Mouse (Mus musculus): ENCODE data around the gene Stxbp1. TPM values are rescaled to one million over a fixed set of nuclear protein-coding genes. Genes with fewer than 3 reads are reported as not detected.

Stxbp1 gene
- polyA plus RNA-seq, 1 experiment from 2014 or later, result 165 TPM

DNA sequence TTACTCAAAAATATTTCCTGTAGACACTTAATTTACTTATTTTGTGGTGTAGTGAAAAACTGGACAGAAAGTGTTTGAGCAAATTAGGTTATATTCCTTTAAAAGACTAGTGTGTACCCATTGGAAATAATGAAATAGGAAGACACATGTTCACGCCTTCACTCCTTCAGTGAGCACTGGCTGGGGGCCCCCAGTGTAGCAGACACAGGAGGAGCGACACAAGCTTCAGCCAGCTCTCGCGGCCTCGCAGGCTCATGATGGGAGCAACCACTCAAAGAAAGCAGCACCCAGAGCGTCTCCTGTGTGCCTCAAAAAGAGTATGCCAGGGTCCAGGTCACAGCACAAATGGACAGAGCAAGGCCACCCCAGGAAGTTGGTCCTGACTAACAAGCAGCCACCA is 21.2 kb downstream of the Stxbp1 start:
- H3K4me3 ChIP-seq (replicated peaks), result no peak overlapping the region
- H3K9ac ChIP-seq (replicated peaks), result no peak overlapping the region
- H3K27me3 ChIP-seq, result no peaks in the 10 kb centered on the region
- 88% methylated on average over 6 of the region's 6 CpGs for whole genome bisulfite sequencing
- no peak for ATAC-seq
- no peak overlapping the region for H3K4me2 ChIP-seq (replicated peaks)
- H3K9me3 ChIP-seq, result no peaks in the 10 kb centered on the region
- peaks cover 29% of the 10 kb centered on the region for H3K4me1 ChIP-seq (replicated peaks)
- H3K27ac ChIP-seq, result no peak overlapping the region
- peaks cover 13% of the 10 kb centered on the region; the same call in 1 of the 2 replicates for H3K36me3 ChIP-seq

DNA sequence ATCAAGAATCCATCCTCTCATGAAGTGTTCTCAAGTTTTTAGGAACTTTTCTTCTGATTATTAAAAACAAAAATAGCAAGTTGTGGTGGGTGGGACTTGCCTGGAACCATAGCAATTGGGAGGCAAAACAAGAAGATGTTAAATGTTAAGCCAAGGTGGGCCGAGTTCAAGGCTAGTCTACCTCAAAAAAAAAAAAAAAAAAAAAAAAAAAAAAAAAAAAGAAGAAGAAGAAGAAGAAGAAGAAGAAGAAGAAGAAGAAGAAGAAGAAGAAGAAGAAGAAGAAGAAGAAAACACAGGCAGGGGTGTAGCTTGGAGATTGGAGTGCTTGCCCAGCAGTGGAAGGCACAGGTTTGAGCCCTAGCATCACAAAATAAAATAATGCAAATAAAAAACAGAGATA is 22.3 kb downstream of the Stxbp1 start:
- H3K4me3 ChIP-seq (replicated peaks), result no peak overlapping the region
- 88% methylated on average over 1 of the region's 1 CpGs for WGBS
- no peak for ATAC-seq

DNA sequence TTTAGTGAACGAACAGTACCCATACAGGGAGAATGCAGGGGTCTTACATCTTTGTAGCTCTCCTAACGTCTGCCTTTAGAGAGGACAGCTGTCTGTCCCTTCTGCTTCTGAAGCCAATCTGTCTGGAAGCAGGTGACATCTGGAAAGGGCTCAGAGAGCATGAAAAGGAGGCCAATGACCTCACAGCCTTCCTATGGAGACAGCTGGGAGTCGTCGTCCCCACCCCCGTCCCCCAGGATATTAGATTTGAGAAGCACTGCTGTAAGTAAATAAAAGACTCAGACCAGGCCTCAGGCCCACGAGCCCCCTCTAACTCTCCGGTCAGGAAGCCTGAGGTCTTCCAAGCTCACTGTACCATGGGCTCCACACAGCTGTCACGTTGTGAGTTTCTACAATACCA is 22.9 kb downstream of the Stxbp1 start:
- WGBS, result 26% methylated on average over 8 of the region's 8 CpGs
- H3K4me1 ChIP-seq (replicated peaks), result peaks cover 23% of the 10 kb centered on the region
- H3K36me3 ChIP-seq, result peaks cover 20% of the 10 kb centered on the region; the same call in 1 of the 2 replicates
- no peaks in the 10 kb centered on the region for H3K27me3 ChIP-seq
- H3K4me2 ChIP-seq (replicated peaks), result no peak overlapping the region
- no peak for ATAC-seq
- no peak overlapping the region for H3K4me3 ChIP-seq (replicated peaks)
- peak overlapping the region; percentile 19; the same call in 1 of the 2 replicates for H3K27ac ChIP-seq
- no peaks in the 10 kb centered on the region for H3K9me3 ChIP-seq
- peak overlapping the region; percentile 33; the same call in 1 of the 2 replicates for H3K9ac ChIP-seq (replicated peaks)

More for the DNA sequence above, 22.3 kb downstream of the Stxbp1 start:
- no peaks in the 10 kb centered on the region for H3K27me3 ChIP-seq
- H3K9ac ChIP-seq (replicated peaks), result no peak overlapping the region
- peaks cover 15% of the 10 kb centered on the region; the same call in 1 of the 2 replicates for H3K36me3 ChIP-seq
- peaks cover 29% of the 10 kb centered on the region for H3K4me1 ChIP-seq (replicated peaks)
- H3K4me2 ChIP-seq (replicated peaks), result no peak overlapping the region
- H3K27ac ChIP-seq, result no peak overlapping the region
- no peaks in the 10 kb centered on the region for H3K9me3 ChIP-seq

DNA sequence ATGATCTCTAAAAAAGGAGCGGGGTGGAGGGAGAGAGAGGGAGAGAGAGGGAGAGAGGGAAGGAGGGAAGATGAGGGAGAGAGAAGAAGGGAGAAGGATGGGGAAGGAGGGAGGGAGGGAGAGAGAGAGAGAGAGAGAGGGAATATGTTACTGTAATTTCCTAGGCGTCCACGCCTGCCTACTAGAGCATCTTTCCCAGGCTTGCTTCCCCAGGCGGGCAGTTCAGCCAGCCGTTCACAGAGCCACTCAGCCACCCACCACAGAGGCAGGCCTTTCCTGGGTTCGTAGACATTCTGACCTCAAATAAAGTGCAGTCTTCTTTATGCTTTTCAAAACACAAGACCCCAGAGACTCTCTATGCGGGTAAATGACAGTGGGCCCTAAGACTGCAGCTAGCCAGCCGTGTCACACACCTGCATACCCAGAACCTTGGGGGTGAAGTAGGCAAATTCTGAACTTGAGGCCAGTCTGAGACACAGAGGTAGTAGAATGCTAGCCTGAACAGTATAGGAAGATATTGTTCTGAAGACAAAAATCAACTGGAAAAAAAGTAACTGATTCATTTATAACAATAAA is 23.4 kb downstream of the Stxbp1 start:
- 58% methylated on average over 8 of the region's 8 CpGs for WGBS
- ATAC-seq, result no peak

DNA sequence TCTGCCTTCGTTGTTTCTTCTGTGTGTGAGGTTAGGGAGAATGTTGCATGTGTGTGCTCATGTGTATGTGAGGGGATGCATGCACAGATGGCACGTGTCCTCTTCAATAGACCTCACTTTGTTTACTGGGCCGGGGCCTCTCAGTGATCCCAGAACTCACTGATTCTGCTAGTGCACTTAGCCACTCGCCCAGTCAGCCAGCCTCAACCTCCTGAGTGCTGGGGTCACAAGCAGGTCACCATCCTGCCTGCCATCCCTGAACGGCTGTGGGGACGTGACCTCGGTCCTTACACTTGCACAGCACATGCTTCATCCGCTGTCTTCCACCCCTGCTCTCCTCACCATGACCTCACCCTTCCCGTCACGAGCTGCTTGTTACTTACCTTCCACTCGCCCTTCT is 23.9 kb downstream of the Stxbp1 start:
- no peak for ATAC-seq
- 61% methylated on average over 11 of the region's 11 CpGs for WGBS

More for the DNA sequence above, 23.4 kb downstream of the Stxbp1 start:
- Histone ChIP-seq H3K9me3 (no peaks in the 10 kb centered on the region), H3K9ac (replicated peaks) (no peak overlapping the region), H3K4me3 (replicated peaks) (no peak overlapping the region), H3K4me2 (replicated peaks) (no peak overlapping the region), H3K36me3 (peaks cover 24% of the 10 kb centered on the region; the same call in 1 of the 2 replicates), H3K27ac (peak overlapping the region; percentile 19; the same call in 1 of the 2 replicates), H3K27me3 (no peaks in the 10 kb centered on the region), H3K4me1 (replicated peaks) (peaks cover 19% of the 10 kb centered on the region)

DNA sequence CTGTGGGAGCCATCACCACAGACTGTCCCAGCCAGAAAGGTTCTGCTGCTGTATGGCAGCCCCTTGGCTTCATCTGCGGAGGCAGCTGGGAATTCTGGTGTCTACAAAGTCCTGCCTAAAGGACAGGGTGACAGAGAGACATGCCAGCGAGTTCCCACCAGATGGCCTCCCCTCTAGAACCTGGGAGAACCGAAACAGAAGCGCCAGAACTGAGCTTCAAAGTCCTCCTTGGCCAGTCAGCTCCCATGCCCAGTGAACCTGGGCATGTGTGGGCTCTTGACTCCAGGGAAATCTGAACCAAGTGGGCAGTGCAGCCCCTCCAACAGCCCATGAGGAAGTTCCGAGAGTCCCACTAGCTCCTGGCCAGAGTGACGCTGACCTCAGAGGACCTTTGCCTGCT is 24.4 kb downstream of the Stxbp1 start:
- 80% methylated on average over 6 of the region's 6 CpGs for WGBS

More for the DNA sequence above, 23.9 kb downstream of the Stxbp1 start:
- no peak overlapping the region for H3K4me2 ChIP-seq (replicated peaks)
- peaks cover 25% of the 10 kb centered on the region for H3K36me3 ChIP-seq
- H3K9ac ChIP-seq (replicated peaks), result no peak overlapping the region; the same call in 1 of the 2 replicates
- 0 out of 2 replicates have a peak overlapping the region, but pooled peaks have one; percentile 1 for H3K27ac ChIP-seq
- H3K27me3 ChIP-seq, result no peaks in the 10 kb centered on the region
- H3K4me1 ChIP-seq (replicated peaks), result peaks cover 19% of the 10 kb centered on the region
- H3K4me3 ChIP-seq (replicated peaks), result no peak overlapping the region
- no peaks in the 10 kb centered on the region for H3K9me3 ChIP-seq

DNA sequence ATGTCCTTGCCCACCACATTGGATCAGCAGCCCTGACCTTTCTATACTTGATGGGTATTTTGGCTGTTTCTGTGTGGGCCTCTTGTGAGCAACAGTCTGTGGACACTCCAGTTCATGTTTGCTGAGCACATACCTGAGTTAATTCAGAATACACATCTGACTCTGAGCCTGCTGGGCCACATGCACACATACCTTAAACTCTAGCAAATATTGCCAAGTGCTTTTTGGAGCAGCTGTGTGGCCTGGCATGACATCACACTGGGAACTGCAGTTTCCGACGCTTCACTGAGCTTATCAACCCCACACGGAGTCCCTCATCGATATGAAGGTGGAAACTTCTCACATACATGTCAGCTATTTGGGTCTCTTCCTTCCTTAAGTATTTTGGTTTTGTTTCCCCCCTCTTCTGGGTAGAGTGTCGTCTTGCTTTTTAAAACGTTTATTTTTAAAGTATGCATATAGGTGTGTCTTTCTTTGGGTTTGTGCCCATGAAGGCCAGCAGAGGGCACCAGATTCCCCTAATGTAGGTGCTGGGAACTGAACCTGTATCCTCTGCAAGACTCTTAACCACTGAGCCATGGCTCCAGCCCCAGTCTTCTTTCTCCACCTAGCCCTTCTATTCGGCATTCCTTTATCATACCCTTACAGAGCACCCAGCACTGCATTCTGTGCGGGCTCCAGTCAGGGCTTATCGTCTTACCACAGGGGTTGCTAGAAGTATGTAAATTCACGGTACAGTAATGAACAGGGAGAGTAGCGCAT is 25.8 kb downstream of the Stxbp1 start:
- Histone ChIP-seq H3K27me3 (no peaks in the 10 kb centered on the region), H3K4me3 (replicated peaks) (no peak overlapping the region), H3K27ac (no peak overlapping the region), H3K36me3 (peaks cover 40% of the 10 kb centered on the region), H3K9me3 (no peaks in the 10 kb centered on the region), H3K9ac (replicated peaks) (no peak overlapping the region), H3K4me2 (replicated peaks) (no peak overlapping the region), H3K4me1 (replicated peaks) (peaks cover 19% of the 10 kb centered on the region)
- WGBS, result 73% methylated on average over 11 of the region's 11 CpGs
- 0 out of 2 replicates have a peak, but pooled peaks have one; percentile 45 for ATAC-seq

More for the DNA sequence above, 24.4 kb downstream of the Stxbp1 start:
- Histone ChIP-seq H3K9ac (replicated peaks) (0 out of 2 replicates have a peak overlapping the region, but pooled peaks have one; percentile 19), H3K4me1 (replicated peaks) (peaks cover 19% of the 10 kb centered on the region), H3K36me3 (peaks cover 31% of the 10 kb centered on the region), H3K9me3 (no peaks in the 10 kb centered on the region), H3K4me3 (replicated peaks) (no peak overlapping the region), H3K27ac (no peak overlapping the region), H3K4me2 (replicated peaks) (no peak overlapping the region), H3K27me3 (no peaks in the 10 kb centered on the region)
- no peak for ATAC-seq

DNA sequence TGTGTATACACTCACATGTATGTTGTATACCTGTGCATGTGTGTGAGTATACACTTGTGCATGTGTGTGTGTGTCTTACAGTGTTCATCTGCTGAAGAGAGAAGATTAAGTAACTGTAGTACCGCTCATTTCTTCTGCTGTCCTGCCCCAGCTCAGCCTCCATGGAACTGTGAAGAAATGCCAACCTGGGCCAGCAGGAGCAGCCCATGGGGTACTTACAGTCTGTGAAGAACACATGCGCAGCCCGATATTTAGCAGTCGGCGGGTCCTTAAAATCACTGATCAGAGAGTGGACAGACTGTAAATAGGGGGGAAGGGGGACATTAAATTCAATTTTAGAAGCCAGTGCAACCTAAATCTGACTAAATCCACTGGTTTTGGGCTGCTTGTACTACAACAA is 28.8 kb downstream of the Stxbp1 start:
- Histone ChIP-seq H3K36me3 (peaks cover 62% of the 10 kb centered on the region), H3K27me3 (no peaks in the 10 kb centered on the region), H3K4me2 (replicated peaks) (no peak overlapping the region), H3K4me3 (replicated peaks) (no peak overlapping the region), H3K9me3 (no peaks in the 10 kb centered on the region), H3K4me1 (replicated peaks) (peaks cover 4% of the 10 kb centered on the region; the same call in 1 of the 2 replicates), H3K9ac (replicated peaks) (no peak overlapping the region), H3K27ac (no peak overlapping the region)
- ATAC-seq, result no peak
- 95% methylated on average over 5 of the region's 5 CpGs for WGBS

DNA sequence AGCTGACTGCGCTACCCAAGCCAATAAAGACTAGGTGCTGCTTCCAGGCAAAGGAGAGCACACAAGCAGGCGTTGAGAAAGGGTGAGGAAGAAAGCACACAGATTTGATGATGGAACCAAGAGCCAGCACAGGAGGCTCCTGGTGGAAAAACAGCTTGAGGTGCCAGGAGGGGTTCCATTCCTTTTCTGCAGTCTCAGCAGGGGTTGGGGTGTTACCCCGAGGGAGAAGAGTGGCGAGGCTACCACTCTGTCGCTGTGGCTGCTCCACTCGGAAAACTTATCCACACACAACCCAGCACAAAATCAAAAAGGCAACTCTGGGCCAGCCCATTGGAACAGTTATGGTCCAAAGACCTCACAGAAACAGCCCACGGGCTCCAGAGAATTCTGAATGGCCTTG is 29.5 kb downstream of the Stxbp1 start:
- H3K27ac ChIP-seq, result peak overlapping the region; percentile 44; the same call in 1 of the 2 replicates
- WGBS, result 71% methylated on average over 7 of the region's 7 CpGs
- H3K9ac ChIP-seq (replicated peaks), result peak overlapping the region; percentile 1; the same call in 1 of the 2 replicates
- no peaks in the 10 kb centered on the region for H3K9me3 ChIP-seq
- H3K36me3 ChIP-seq, result peaks cover 62% of the 10 kb centered on the region
- H3K4me2 ChIP-seq (replicated peaks), result no peak overlapping the region
- no peak for ATAC-seq
- no peaks in the 10 kb centered on the region for H3K27me3 ChIP-seq
- no peaks in the 10 kb centered on the region for H3K4me1 ChIP-seq (replicated peaks)
- no peak overlapping the region for H3K4me3 ChIP-seq (replicated peaks)

DNA sequence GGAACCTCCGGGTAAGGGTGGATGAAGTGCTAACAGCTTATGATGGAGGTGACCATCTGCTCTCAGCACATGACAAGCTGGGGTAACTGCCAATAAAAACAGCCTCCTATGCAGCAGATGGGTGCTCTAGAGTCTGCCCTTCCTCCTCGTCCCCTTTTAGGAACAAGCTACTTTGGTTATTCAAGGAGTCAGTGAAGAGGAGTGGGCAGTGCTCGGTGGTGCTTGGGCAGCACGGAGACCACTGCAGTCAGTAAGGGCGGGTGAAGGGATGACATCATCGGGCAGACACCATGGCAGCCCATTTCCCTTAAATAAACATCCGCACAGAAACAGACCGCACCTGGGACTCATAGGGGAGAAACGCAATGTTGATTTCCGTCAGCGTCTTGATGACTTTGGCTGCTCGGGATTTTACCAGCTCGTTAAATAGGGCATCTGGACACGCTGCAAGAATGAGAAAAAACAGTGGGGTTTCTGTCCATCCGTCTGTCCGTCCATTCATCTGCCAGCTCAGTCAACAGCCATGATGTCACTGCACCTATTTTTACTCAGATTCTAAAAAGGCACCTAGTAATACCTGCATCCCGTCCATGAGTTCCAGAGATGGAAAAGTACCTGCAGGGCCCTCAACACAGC is 30.0 kb downstream of the Stxbp1 start:
- no peak for ATAC-seq
- H3K27me3 ChIP-seq, result no peaks in the 10 kb centered on the region
- WGBS, result 71% methylated on average over 17 of the region's 17 CpGs
- peaks cover 65% of the 10 kb centered on the region for H3K36me3 ChIP-seq
- H3K4me3 ChIP-seq (replicated peaks), result no peak overlapping the region
- no peaks in the 10 kb centered on the region for H3K4me1 ChIP-seq (replicated peaks)
- no peak overlapping the region for H3K9ac ChIP-seq (replicated peaks)
- H3K27ac ChIP-seq, result peak overlapping the region; percentile 51
- H3K9me3 ChIP-seq, result no peaks in the 10 kb centered on the region
- no peak overlapping the region for H3K4me2 ChIP-seq (replicated peaks)

DNA sequence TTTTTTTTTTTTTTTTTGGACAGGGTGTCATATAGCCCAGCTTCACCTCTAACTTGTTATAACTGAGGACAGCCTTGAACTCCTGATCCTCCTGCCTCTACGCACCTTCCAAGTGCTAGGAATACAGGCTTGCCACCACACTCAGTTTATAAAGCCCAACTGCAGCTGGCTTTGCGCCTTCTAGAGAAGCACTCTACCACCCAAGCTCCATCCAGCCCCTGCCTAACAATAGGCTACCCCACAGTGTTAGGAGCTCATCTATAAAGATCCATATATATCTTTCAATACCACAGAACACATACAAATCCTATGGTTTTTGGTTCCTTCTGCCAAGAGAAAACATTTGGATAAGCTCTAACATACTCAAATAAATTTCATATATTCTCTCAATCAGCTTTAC is 30.5 kb downstream of the Stxbp1 start:
- Histone ChIP-seq H3K27ac (no peak overlapping the region), H3K27me3 (no peaks in the 10 kb centered on the region), H3K4me1 (replicated peaks) (no peaks in the 10 kb centered on the region), H3K9me3 (no peaks in the 10 kb centered on the region), H3K9ac (replicated peaks) (no peak overlapping the region), H3K36me3 (peaks cover 67% of the 10 kb centered on the region), H3K4me2 (replicated peaks) (no peak overlapping the region), H3K4me3 (replicated peaks) (no peak overlapping the region)
- WGBS, result 92% methylated on average over 2 of the region's 2 CpGs
- no peak for ATAC-seq

DNA sequence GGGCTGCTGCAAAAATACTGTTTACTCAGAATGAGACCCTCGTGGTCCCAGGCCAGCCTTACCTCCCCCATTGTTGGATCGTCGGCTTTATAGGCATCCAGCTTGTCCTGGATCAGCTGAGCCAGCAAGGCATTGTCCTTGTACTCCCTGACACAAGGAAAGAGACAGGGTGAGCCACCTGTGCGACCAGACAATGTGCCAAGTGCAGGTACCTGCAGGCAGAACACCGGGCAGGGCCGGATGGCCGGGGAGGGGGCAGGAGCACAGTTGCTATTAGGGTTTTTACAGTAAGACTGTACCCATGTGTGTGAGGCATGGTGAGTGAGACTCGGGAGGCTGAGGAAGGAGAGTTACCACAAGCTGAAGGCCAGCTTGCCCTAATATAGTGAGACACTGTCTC is 35.1 kb downstream of the Stxbp1 start:
- no peak overlapping the region for H3K27ac ChIP-seq
- no peaks in the 10 kb centered on the region for H3K9me3 ChIP-seq
- no peaks in the 10 kb centered on the region for H3K4me1 ChIP-seq (replicated peaks)
- 86% methylated on average over 8 of the region's 8 CpGs for WGBS
- H3K4me2 ChIP-seq (replicated peaks), result no peak overlapping the region
- no peaks in the 10 kb centered on the region for H3K27me3 ChIP-seq
- H3K36me3 ChIP-seq, result peaks cover 83% of the 10 kb centered on the region
- no peak overlapping the region for H3K4me3 ChIP-seq (replicated peaks)
- ATAC-seq, result no peak
- H3K9ac ChIP-seq (replicated peaks), result no peak overlapping the region
